Mouse (Mus musculus) ES-Bruce4 (cell line): ENCODE measurements around the gene Ldlr. TPM values are rescaled to one million over a fixed set of nuclear protein-coding genes. Genes with fewer than 3 reads are reported as not detected.

Experiments
- H3K27ac ChIP-seq: 2 replicates; pipeline ENCODE4 v1.5.1; 2012; ENCODE audit warnings: low read length, inconsistent platforms; ENCODE audit not compliant: insufficient read depth
- H3K27me3 ChIP-seq: 2 replicates; pipeline ENCODE4 v1.6.1; 2012; ENCODE audit warnings: mild to moderate bottlenecking, low read length, inconsistent platforms; ENCODE audit not compliant: control insufficient read depth, poor library complexity, insufficient read depth, severe bottlenecking
- H3K36me3 ChIP-seq: 2 replicates; pipeline ENCODE4 v1.6.1; 2012; ENCODE audit warnings: inconsistent platforms, mild to moderate bottlenecking, low read length, moderate library complexity; ENCODE audit not compliant: control insufficient read depth, poor library complexity, insufficient read depth, severe bottlenecking
- H3K4me1 ChIP-seq: one replicate; pipeline ENCODE4 v1.8.1; 2011; ENCODE audit warnings: low read length; ENCODE audit not compliant: control insufficient read depth, insufficient read depth
- H3K4me3 ChIP-seq: 2 replicates; pipeline ENCODE4 v1.5.1; 2011; ENCODE audit warnings: low read depth, mild to moderate bottlenecking, low read length
- H3K9ac ChIP-seq: 2 replicates; pipeline ENCODE4 v1.6.1; 2012; ENCODE audit warnings: low read depth, mild to moderate bottlenecking, inconsistent platforms; ENCODE audit not compliant: poor library complexity, severe bottlenecking
- H3K9me3 ChIP-seq: replicated peaks from 2 replicates; pipeline ENCODE4 v1.6.1; 2012; ENCODE audit warnings: mild to moderate bottlenecking, low read length, inconsistent platforms; ENCODE audit not compliant: control insufficient read depth, poor library complexity, insufficient read depth, severe bottlenecking
- CTCF ChIP-seq: IDR thresholded peaks from one replicate; pipeline ENCODE4 v1.8.1; 2011; ENCODE audit warnings: low read depth, low read length
- EP300 ChIP-seq: IDR thresholded peaks from 2 replicates; pipeline ENCODE4 v1.6.1; 2011; ENCODE audit warnings: low read depth, low read length; ENCODE audit not compliant: insufficient read depth
- POLR2A ChIP-seq: IDR thresholded peaks from one replicate; pipeline ENCODE4 v1.8.1; 2011; ENCODE audit warnings: low read length; ENCODE audit not compliant: insufficient read depth
- polyA plus RNA-seq: library from polyadenylated mRNA; stranded (reverse); fragments of >200 nt; gene quantifications from 2 replicates; pipeline ENCODE4 v1.2.4, GENCODE M21; 2011; ENCODE audit warnings: low read depth; ENCODE audit not compliant: missing spikeins, insufficient read depth, insufficient read length

Ldlr gene
- polyA plus RNA-seq, 1 experiment: 79.3 TPM

- peak overlapping the region; percentile 31 for H3K4me3 ChIP-seq
- H3K4me1 ChIP-seq: peaks cover 4% of the 10 kb centered on the region
- H3K36me3 ChIP-seq: peaks cover 28% of the 10 kb centered on the region
- H3K27ac ChIP-seq: no peak overlapping the region
- H3K9ac ChIP-seq: peak overlapping the region; percentile 43
- H3K9me3 ChIP-seq: no peaks in the 10 kb centered on the region
- TF ChIP-seq CTCF (no peak), POLR2A (no peak), EP300 (no peak)
- H3K27me3 ChIP-seq: no peaks in the 10 kb centered on the region
These were observed 71.6 kb downstream of the Ldlr start for GRCm38 (mm10) chr9:21794925-21795324.

- Histone ChIP-seq H3K9me3 (no peaks in the 10 kb centered on the region), H3K4me1 (peaks cover 5% of the 10 kb centered on the region), H3K9ac (peak overlapping the region; percentile 43), H3K27me3 (no peaks in the 10 kb centered on the region), H3K27ac (no peak overlapping the region), H3K4me3 (peak overlapping the region; percentile 31), H3K36me3 (peaks cover 24% of the 10 kb centered on the region)
- TF ChIP-seq POLR2A (no peak), CTCF (no peak)
These were observed 72.3 kb downstream of the Ldlr start for GRCm38 (mm10) chr9:21795579-21795978.

- Histone ChIP-seq H3K9me3 (no peaks in the 10 kb centered on the region), H3K36me3 (peaks cover 28% of the 10 kb centered on the region), H3K27ac (no peak overlapping the region), H3K4me3 (peak overlapping the region; percentile 7; the same call in 1 of the 2 replicates), H3K4me1 (peaks cover 5% of the 10 kb centered on the region), H3K27me3 (no peaks in the 10 kb centered on the region), H3K9ac (no peak overlapping the region)
- TF ChIP-seq CTCF: no peak
- TF ChIP-seq POLR2A: no peak
- TF ChIP-seq EP300: no peak
These were observed 73.0 kb downstream of the Ldlr start for GRCm38 (mm10) chr9:21796259-21796658.

- Histone ChIP-seq H3K4me3 (peak overlapping the region; percentile 81), H3K27ac (no peak overlapping the region), H3K9me3 (no peaks in the 10 kb centered on the region), H3K27me3 (no peaks in the 10 kb centered on the region), H3K36me3 (peaks cover 33% of the 10 kb centered on the region), H3K4me1 (peaks cover 5% of the 10 kb centered on the region), H3K9ac (peak overlapping the region; percentile 74)
- TF ChIP-seq CTCF (no peak), EP300 (no peak), POLR2A (no peak)
These were observed 73.6 kb downstream of the Ldlr start for GRCm38 (mm10) chr9:21796919-21797318.

- peak overlapping the region; percentile 40 for H3K27ac ChIP-seq
- peaks cover 5% of the 10 kb centered on the region for H3K4me1 ChIP-seq
- TF ChIP-seq CTCF (no peak), EP300 (0 out of 2 replicates have a peak, but pooled peaks have one; percentile 21)
- H3K36me3 ChIP-seq: peaks cover 40% of the 10 kb centered on the region
- H3K9ac ChIP-seq: peak overlapping the region; percentile 74
- no peaks in the 10 kb centered on the region for H3K27me3 ChIP-seq
- H3K4me3 ChIP-seq: peak overlapping the region; percentile 81
- no peaks in the 10 kb centered on the region for H3K9me3 ChIP-seq
These were observed 74.7 kb downstream of the Ldlr start for GRCm38 (mm10) chr9:21797921-21798344.

GRCm38 (mm10) chr9:21798345-21799009, 75.2 kb downstream of the Ldlr start, which contains the start of gene Kank2:
TSS of gene Kank2 (minus strand) at chr9:21798744.
- peak within 1 kb of the TSS; percentile 81 for H3K4me3 ChIP-seq
- no peaks in the 10 kb centered on the region for H3K9me3 ChIP-seq
- TF ChIP-seq EP300 (no peak), POLR2A (peak; percentile 91)
- no peaks in the 10 kb centered on the region for H3K27me3 ChIP-seq
- H3K9ac ChIP-seq: peak within 1 kb of the TSS; percentile 74
- peaks cover 39% of the 10 kb centered on the region for H3K36me3 ChIP-seq
- H3K4me1 ChIP-seq: peaks cover 5% of the 10 kb centered on the region
- peak within 1 kb of the TSS; percentile 72 for H3K27ac ChIP-seq
